Mouse (Mus musculus) megakaryocyte, embryonic 14.5 days (primary cell): ENCODE results near the gene Fam13a. TPM values are rescaled to one million over a fixed set of nuclear protein-coding genes. Genes with fewer than 3 reads are reported as not detected.

ENCODE experiments used
- H3K27me3 ChIP-seq: replicated peaks from 2 replicates; pipeline ENCODE3; 2012; ENCODE audit warnings: inconsistent platforms
- H3K36me3 ChIP-seq: replicated peaks from 2 replicates; pipeline ENCODE3; 2012; ENCODE audit warnings: low read length, inconsistent platforms, mixed read lengths
- H3K4me1 ChIP-seq: 2 replicates; pipeline ENCODE4 v1.6.1; 2012; ENCODE audit warnings: inconsistent platforms
- H3K4me3 ChIP-seq: replicated peaks from 2 replicates; pipeline ENCODE3; 2012; ENCODE audit warnings: moderate library complexity, mild to moderate bottlenecking, inconsistent platforms
- H3K9me3 ChIP-seq: 2 replicates; pipeline ENCODE4 v1.6.1; 2012; ENCODE audit warnings: inconsistent platforms
- FLI1 ChIP-seq: IDR thresholded peaks from 2 replicates; pipeline ENCODE4 v1.6.1; 2012; ENCODE audit warnings: low read length, inconsistent platforms, mixed read lengths
- GATA1 ChIP-seq: IDR thresholded peaks from 3 replicates; pipeline ENCODE4 v1.6.1; 2012; ENCODE audit warnings: mixed read lengths, low read length, inconsistent platforms, borderline replicate concordance
- polyA plus RNA-seq: library from polyadenylated mRNA; stranded (reverse); fragments of >175 nt; gene quantifications from 2 replicates; pipeline ENCODE4 v1.2.3, GENCODE M21; 2012; ENCODE audit warnings: low replicate concordance; ENCODE audit not compliant: insufficient read depth

Fam13a gene
- polyA plus RNA-seq, 1 experiment, result not detected

DNA sequence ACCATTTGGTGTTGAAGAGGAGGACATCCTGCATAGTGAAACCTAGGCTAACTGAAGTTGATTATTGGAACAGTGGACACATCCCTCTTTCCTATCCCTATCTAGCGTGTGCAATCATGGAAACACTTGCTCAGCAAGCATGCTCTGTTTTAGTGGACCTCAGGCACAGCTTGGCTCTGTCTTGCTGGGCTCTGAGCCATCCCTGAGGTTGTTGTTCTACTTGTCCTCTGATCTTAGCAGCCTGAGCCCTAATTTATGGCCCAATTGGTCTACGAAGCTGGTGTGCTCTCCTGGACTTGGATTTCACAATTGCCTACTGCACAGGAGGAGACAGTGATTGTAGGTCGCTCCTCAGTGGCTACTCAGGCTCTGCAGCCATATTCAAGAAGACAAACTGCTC lies 56.1 kb downstream of the Fam13a start:
- Histone ChIP-seq H3K27me3 (no peaks in the 10 kb centered on the region), H3K9me3 (peaks cover 4% of the 10 kb centered on the region; the same call in 1 of the 2 replicates), H3K4me1 (no peaks in the 10 kb centered on the region), H3K36me3 (no peaks in the 10 kb centered on the region), H3K4me3 (no peak overlapping the region)
- no peak for TF ChIP-seq GATA1
- no peak for TF ChIP-seq FLI1

- no peak overlapping the region for H3K4me3 ChIP-seq
- TF ChIP-seq FLI1, result no peak
- no peak for TF ChIP-seq GATA1
- H3K4me1 ChIP-seq, result no peaks in the 10 kb centered on the region
- no peaks in the 10 kb centered on the region for H3K36me3 ChIP-seq
- no peaks in the 10 kb centered on the region for H3K27me3 ChIP-seq
- peaks cover 4% of the 10 kb centered on the region; the same call in 1 of the 2 replicates for H3K9me3 ChIP-seq
Observed at GRCm38 (mm10) chr6:58965071-58965831, 59.1 kb downstream of the Fam13a start.

DNA sequence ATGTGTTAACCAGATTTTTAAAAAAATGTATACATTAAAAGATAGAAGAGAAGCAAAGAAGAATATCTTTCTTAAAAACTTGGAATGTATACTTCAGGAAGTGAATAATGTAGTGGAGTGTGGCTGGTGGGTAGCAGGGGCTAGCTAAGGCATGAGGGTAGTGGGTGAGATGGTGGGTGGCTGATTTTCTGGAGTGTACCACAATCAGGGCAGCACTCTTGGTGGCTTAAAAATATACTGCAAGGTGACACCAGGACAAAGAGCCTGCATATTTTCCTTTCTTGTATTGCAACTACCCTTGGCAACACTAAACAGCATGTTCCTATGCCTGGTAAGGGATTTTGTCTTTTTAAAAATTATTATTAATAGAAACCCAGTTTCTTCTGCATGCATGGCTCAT lies 59.8 kb downstream of the Fam13a start:
- no peak overlapping the region for H3K4me3 ChIP-seq
- H3K4me1 ChIP-seq, result no peaks in the 10 kb centered on the region
- no peaks in the 10 kb centered on the region for H3K36me3 ChIP-seq
- H3K27me3 ChIP-seq, result no peaks in the 10 kb centered on the region
- peaks cover 4% of the 10 kb centered on the region; the same call in 1 of the 2 replicates for H3K9me3 ChIP-seq
- TF ChIP-seq FLI1 (no peak), GATA1 (no peak)

- H3K36me3 ChIP-seq, result no peaks in the 10 kb centered on the region
- TF ChIP-seq GATA1 (no peak), FLI1 (no peak)
- no peaks in the 10 kb centered on the region for H3K4me1 ChIP-seq
- H3K4me3 ChIP-seq, result no peak overlapping the region
- H3K27me3 ChIP-seq, result no peaks in the 10 kb centered on the region
- peaks cover 4% of the 10 kb centered on the region; the same call in 1 of the 2 replicates for H3K9me3 ChIP-seq
Observed at GRCm38 (mm10) chr6:58964091-58964490, 60.3 kb downstream of the Fam13a start.

DNA sequence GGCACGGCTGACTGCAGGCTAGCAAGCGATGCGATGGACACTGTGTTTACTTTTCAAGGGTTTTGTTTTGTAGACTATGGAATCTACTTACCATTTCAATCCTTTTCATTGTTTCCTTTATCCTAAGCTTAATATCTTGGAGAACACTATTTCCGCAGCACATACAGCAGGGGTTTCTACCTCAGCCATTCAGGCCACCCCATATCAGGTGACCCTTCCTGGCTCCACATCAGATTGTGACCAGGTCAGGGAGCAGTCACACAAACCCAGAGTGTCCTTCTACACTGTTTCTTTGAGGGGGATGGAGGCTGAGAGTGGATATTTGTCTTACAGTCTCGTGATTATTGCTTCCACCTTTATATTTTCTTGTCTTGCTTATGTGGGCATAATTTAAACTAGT lies 61.7 kb downstream of the Fam13a start:
- Histone ChIP-seq H3K27me3 (no peaks in the 10 kb centered on the region), H3K9me3 (no peaks in the 10 kb centered on the region)

DNA sequence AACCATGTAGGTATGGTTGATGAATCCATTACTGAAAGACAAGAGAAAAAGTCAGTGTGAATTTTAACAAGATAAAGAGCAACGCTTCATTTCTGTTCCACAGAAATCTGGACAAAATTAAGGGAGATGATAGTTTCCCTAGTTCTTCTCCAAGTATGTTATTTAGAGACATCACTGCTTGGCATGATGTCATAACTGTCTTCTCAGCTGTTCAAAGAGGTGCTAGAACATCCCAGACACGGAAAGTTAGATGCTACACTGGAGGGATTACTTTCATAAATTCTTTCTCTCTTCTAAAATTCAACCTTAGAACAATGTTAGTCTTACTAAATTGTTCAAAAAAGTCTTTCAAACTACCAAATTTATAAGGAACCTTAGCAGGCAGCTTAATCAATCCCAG lies 63.8 kb downstream of the Fam13a start:
- no peak for TF ChIP-seq FLI1
- TF ChIP-seq GATA1, result no peak
- no peaks in the 10 kb centered on the region for H3K4me1 ChIP-seq
- H3K9me3 ChIP-seq, result no peaks in the 10 kb centered on the region
- no peaks in the 10 kb centered on the region for H3K36me3 ChIP-seq
- H3K4me3 ChIP-seq, result no peak overlapping the region
- H3K27me3 ChIP-seq, result no peaks in the 10 kb centered on the region

More for the DNA sequence above, 61.7 kb downstream of the Fam13a start:
- Histone ChIP-seq H3K4me1 (no peaks in the 10 kb centered on the region), H3K4me3 (no peak overlapping the region), H3K36me3 (no peaks in the 10 kb centered on the region)
- TF ChIP-seq GATA1, result no peak
- TF ChIP-seq FLI1, result no peak

- H3K4me3 ChIP-seq, result no peak overlapping the region
- H3K27me3 ChIP-seq, result no peaks in the 10 kb centered on the region
- no peak for TF ChIP-seq FLI1
- TF ChIP-seq GATA1, result no peak
- H3K9me3 ChIP-seq, result peaks cover 9% of the 10 kb centered on the region
- H3K4me1 ChIP-seq, result no peaks in the 10 kb centered on the region
- H3K36me3 ChIP-seq, result no peaks in the 10 kb centered on the region
Observed at GRCm38 (mm10) chr6:58951128-58951992, 73.0 kb downstream of the Fam13a start.

DNA sequence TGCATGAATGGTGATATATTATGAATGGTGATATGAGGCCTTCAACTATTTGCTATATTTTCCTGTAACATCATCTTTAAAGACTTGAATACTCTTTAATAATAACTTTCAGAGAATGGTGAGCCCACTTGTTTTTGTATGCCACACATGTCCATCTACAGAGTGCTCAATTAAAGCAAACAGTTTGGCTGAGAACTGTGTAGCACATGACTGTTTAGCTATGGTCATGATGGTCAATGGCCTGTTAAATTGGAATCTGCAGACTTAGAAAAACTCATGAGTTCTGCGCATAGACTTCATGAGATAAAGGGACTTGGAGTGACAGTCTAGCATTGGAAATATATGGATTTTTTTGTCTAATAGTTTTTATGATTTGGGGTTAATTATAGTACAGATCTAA lies 73.9 kb downstream of the Fam13a start:
- Histone ChIP-seq H3K27me3 (no peaks in the 10 kb centered on the region), H3K4me3 (no peak overlapping the region), H3K36me3 (no peaks in the 10 kb centered on the region), H3K4me1 (no peaks in the 10 kb centered on the region), H3K9me3 (peaks cover 9% of the 10 kb centered on the region)
- no peak for TF ChIP-seq GATA1
- TF ChIP-seq FLI1, result no peak

DNA sequence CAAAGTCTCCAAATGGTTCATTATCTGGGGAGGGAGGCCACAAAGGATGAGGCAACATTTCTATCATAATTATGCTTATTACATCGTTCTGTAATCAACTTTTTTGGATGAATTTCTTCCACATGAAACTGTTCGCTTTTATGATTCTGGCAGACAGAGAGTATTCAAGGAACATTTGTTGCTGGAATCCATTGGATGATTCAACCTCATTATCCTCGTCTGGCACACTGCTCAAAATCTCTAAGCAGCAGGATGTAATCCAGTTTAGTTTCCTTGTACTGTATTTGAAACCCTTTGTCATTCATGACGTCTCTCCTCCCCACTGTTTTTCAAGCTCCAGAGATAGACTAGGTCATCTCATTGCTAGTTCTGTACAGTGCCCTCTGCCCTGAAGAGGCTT lies 77.5 kb downstream of the Fam13a start:
- Histone ChIP-seq H3K9me3 (peaks cover 9% of the 10 kb centered on the region), H3K36me3 (no peaks in the 10 kb centered on the region), H3K4me1 (no peaks in the 10 kb centered on the region), H3K4me3 (no peak overlapping the region), H3K27me3 (no peaks in the 10 kb centered on the region)
- TF ChIP-seq FLI1 (no peak), GATA1 (no peak)

DNA sequence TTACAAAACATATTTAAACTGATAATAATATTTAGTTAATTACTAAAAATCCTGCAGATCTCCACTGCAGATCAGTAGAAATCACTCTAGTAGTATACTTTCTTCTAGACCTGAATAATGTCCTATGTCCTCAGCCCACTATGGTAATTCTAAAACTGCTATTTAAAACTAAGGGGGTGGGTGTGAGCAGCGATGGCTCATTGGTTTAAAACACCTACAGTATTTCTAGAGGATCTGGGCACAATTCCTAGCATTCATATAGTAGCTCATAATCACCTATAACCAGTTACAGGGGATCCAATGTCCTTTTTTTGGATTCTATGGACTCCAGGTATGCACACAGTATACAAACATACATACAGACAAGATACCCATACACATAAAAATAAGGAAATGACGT lies 78.1 kb downstream of the Fam13a start:
- H3K4me3 ChIP-seq, result no peak overlapping the region
- peaks cover 9% of the 10 kb centered on the region for H3K9me3 ChIP-seq
- no peak for TF ChIP-seq GATA1
- no peak for TF ChIP-seq FLI1
- no peaks in the 10 kb centered on the region for H3K36me3 ChIP-seq
- H3K4me1 ChIP-seq, result no peaks in the 10 kb centered on the region
- no peaks in the 10 kb centered on the region for H3K27me3 ChIP-seq
